Mouse (Mus musculus): ENCODE measurements around the gene Srarp. TPM values are rescaled to one million over a fixed set of nuclear protein-coding genes. Genes with fewer than 3 reads are reported as not detected.

The Srarp gene
- polyA plus RNA-seq (2016; fragmentation: Nextera tagmentation; extraction: Ambion mirVana) = not detected in 2 replicates

GRCm38 (mm10) chr4:141435974-141436373 is at the start of gene Srarp:
Gene Srarp, minus strand, starts transcription at chr4:141436105.
- Histone ChIP-seq H3K4me2 (no peak within 1 kb of the TSS), H3K9ac (no peak within 1 kb of the TSS), H3K27me3 (replicated peaks) (no peaks in the 10 kb centered on the region), H3K4me1 (replicated peaks) (no peaks in the 10 kb centered on the region), H3K27ac (ENCODE audit: poor library complexity, severe bottlenecking) (no peak within 1 kb of the TSS), H3K36me3 (no peaks in the 10 kb centered on the region), H3K9me3 (replicated peaks) (no peaks in the 10 kb centered on the region), H3K4me3 (no peak within 1 kb of the TSS)
- ATAC-seq (ENCODE audit: insufficient number of reproducible peaks, low FRiP score) = no peak
- 89% methylated on average over 1 of the region's 1 CpGs for WGBS

GRCm38 (mm10) chr4:141484071-141484470 is 48.2 kb upstream of the Srarp start:
- no peak overlapping the region for H3K27ac ChIP-seq (ENCODE audit: poor library complexity, severe bottlenecking)
- H3K9ac ChIP-seq = no peak overlapping the region
- no peaks in the 10 kb centered on the region for H3K27me3 ChIP-seq (replicated peaks)
- H3K9me3 ChIP-seq (replicated peaks) = no peaks in the 10 kb centered on the region
- ATAC-seq (ENCODE audit: insufficient number of reproducible peaks, low FRiP score) = no peak
- no peak overlapping the region for H3K4me3 ChIP-seq
- 67% methylated on average over 11 of the region's 11 CpGs for WGBS
- peaks cover 92% of the 10 kb centered on the region for H3K36me3 ChIP-seq
- H3K4me1 ChIP-seq (replicated peaks) = 0 out of 2 replicates have a peak, but pooled peaks cover 3% of the 10 kb centered on the region
- H3K4me2 ChIP-seq = no peak overlapping the region

GRCm38 (mm10) chr4:141479411-141479810 is 43.5 kb upstream of the Srarp start:
- 90% methylated on average over 8 of the region's 8 CpGs for WGBS
- no peak overlapping the region for H3K27ac ChIP-seq (ENCODE audit: poor library complexity, severe bottlenecking)
- no peak overlapping the region for H3K9ac ChIP-seq
- no peak overlapping the region for H3K4me2 ChIP-seq
- 0 out of 2 replicates have a peak, but pooled peaks cover 3% of the 10 kb centered on the region for H3K4me1 ChIP-seq (replicated peaks)
- H3K9me3 ChIP-seq (replicated peaks) = peaks cover 5% of the 10 kb centered on the region; the same call in 1 of the 2 replicates
- H3K36me3 ChIP-seq = peaks cover 95% of the 10 kb centered on the region
- no peaks in the 10 kb centered on the region for H3K27me3 ChIP-seq (replicated peaks)
- no peak for ATAC-seq (ENCODE audit: insufficient number of reproducible peaks, low FRiP score)
- no peak overlapping the region for H3K4me3 ChIP-seq

- WGBS = 93% methylated on average over 32 of the region's 32 CpGs
- H3K4me1 ChIP-seq (replicated peaks) = no peaks in the 10 kb centered on the region
- H3K4me2 ChIP-seq = no peak overlapping the region
- H3K27me3 ChIP-seq (replicated peaks) = no peaks in the 10 kb centered on the region
- no peak for ATAC-seq (ENCODE audit: insufficient number of reproducible peaks, low FRiP score)
- peaks cover 95% of the 10 kb centered on the region for H3K36me3 ChIP-seq
- no peak overlapping the region for H3K9ac ChIP-seq
- peaks cover 5% of the 10 kb centered on the region; the same call in 1 of the 2 replicates for H3K9me3 ChIP-seq (replicated peaks)
- no peak overlapping the region for H3K27ac ChIP-seq (ENCODE audit: poor library complexity, severe bottlenecking)
- H3K4me3 ChIP-seq = no peak overlapping the region
These were observed 42.9 kb upstream of the Srarp start for GRCm38 (mm10) chr4:141478794-141479193.

GRCm38 (mm10) chr4:141478225-141478624 is 42.3 kb upstream of the Srarp start:
- Histone ChIP-seq H3K36me3 (peaks cover 97% of the 10 kb centered on the region), H3K9ac (no peak overlapping the region), H3K27ac (ENCODE audit: poor library complexity, severe bottlenecking) (no peak overlapping the region), H3K4me3 (no peak overlapping the region), H3K9me3 (replicated peaks) (peaks cover 5% of the 10 kb centered on the region; the same call in 1 of the 2 replicates), H3K4me1 (replicated peaks) (no peaks in the 10 kb centered on the region), H3K4me2 (no peak overlapping the region), H3K27me3 (replicated peaks) (no peaks in the 10 kb centered on the region)
- no peak for ATAC-seq (ENCODE audit: insufficient number of reproducible peaks, low FRiP score)
- 92% methylated on average over 23 of the region's 23 CpGs for WGBS

- Histone ChIP-seq H3K27me3 (replicated peaks) (no peaks in the 10 kb centered on the region), H3K9ac (no peak overlapping the region), H3K4me1 (replicated peaks) (no peaks in the 10 kb centered on the region), H3K27ac (ENCODE audit: poor library complexity, severe bottlenecking) (no peak overlapping the region), H3K4me3 (no peak overlapping the region), H3K36me3 (peaks cover 97% of the 10 kb centered on the region), H3K9me3 (replicated peaks) (peaks cover 5% of the 10 kb centered on the region; the same call in 1 of the 2 replicates), H3K4me2 (no peak overlapping the region)
- 89% methylated on average over 16 of the region's 16 CpGs for WGBS
- no peak for ATAC-seq (ENCODE audit: insufficient number of reproducible peaks, low FRiP score)
These were observed 41.8 kb upstream of the Srarp start for GRCm38 (mm10) chr4:141477681-141478102.

GRCm38 (mm10) chr4:141474431-141474830 is 38.5 kb upstream of the Srarp start:
- 90% methylated on average over 19 of the region's 19 CpGs for WGBS
- H3K4me1 ChIP-seq (replicated peaks) = no peaks in the 10 kb centered on the region
- H3K9me3 ChIP-seq (replicated peaks) = peaks cover 11% of the 10 kb centered on the region; the same call in 1 of the 2 replicates
- no peak overlapping the region for H3K4me2 ChIP-seq
- H3K9ac ChIP-seq = no peak overlapping the region
- H3K4me3 ChIP-seq = no peak overlapping the region
- no peaks in the 10 kb centered on the region for H3K27me3 ChIP-seq (replicated peaks)
- ATAC-seq (ENCODE audit: insufficient number of reproducible peaks, low FRiP score) = no peak
- no peak overlapping the region for H3K27ac ChIP-seq (ENCODE audit: poor library complexity, severe bottlenecking)
- peaks cover 100% of the 10 kb centered on the region for H3K36me3 ChIP-seq

GRCm38 (mm10) chr4:141472641-141473321 is 36.9 kb upstream of the Srarp start:
- Histone ChIP-seq H3K4me1 (replicated peaks) (no peaks in the 10 kb centered on the region), H3K27me3 (replicated peaks) (no peaks in the 10 kb centered on the region), H3K9me3 (replicated peaks) (0 out of 2 replicates have a peak, but pooled peaks cover 6% of the 10 kb centered on the region), H3K4me2 (no peak overlapping the region), H3K36me3 (peaks cover 98% of the 10 kb centered on the region), H3K4me3 (no peak overlapping the region), H3K9ac (no peak overlapping the region), H3K27ac (ENCODE audit: poor library complexity, severe bottlenecking) (no peak overlapping the region)
- ATAC-seq (ENCODE audit: insufficient number of reproducible peaks, low FRiP score) = no peak
- WGBS = 89% methylated on average over 32 of the region's 32 CpGs

GRCm38 (mm10) chr4:141471491-141471890 is 35.6 kb upstream of the Srarp start:
- peaks cover 98% of the 10 kb centered on the region for H3K36me3 ChIP-seq
- 0 out of 2 replicates have a peak, but pooled peaks cover 6% of the 10 kb centered on the region for H3K9me3 ChIP-seq (replicated peaks)
- no peak for ATAC-seq (ENCODE audit: insufficient number of reproducible peaks, low FRiP score)
- H3K27ac ChIP-seq (ENCODE audit: poor library complexity, severe bottlenecking) = no peak overlapping the region
- H3K4me1 ChIP-seq (replicated peaks) = no peaks in the 10 kb centered on the region
- H3K27me3 ChIP-seq (replicated peaks) = no peaks in the 10 kb centered on the region
- WGBS = 98% methylated on average over 16 of the region's 16 CpGs
- no peak overlapping the region for H3K4me2 ChIP-seq
- no peak overlapping the region for H3K9ac ChIP-seq
- H3K4me3 ChIP-seq = no peak overlapping the region

- ATAC-seq (ENCODE audit: insufficient number of reproducible peaks, low FRiP score) = no peak
- no peaks in the 10 kb centered on the region for H3K4me1 ChIP-seq (replicated peaks)
- H3K4me3 ChIP-seq = no peak overlapping the region
- no peak overlapping the region for H3K4me2 ChIP-seq
- H3K27ac ChIP-seq (ENCODE audit: poor library complexity, severe bottlenecking) = no peak overlapping the region
- H3K36me3 ChIP-seq = peaks cover 98% of the 10 kb centered on the region
- H3K27me3 ChIP-seq (replicated peaks) = no peaks in the 10 kb centered on the region
- 0 out of 2 replicates have a peak, but pooled peaks cover 6% of the 10 kb centered on the region for H3K9me3 ChIP-seq (replicated peaks)
- WGBS = 93% methylated on average over 9 of the region's 9 CpGs
- H3K9ac ChIP-seq = no peak overlapping the region
These were observed 33.4 kb upstream of the Srarp start for GRCm38 (mm10) chr4:141469343-141469742.

GRCm38 (mm10) chr4:141468576-141468975 is 32.7 kb upstream of the Srarp start:
- no peaks in the 10 kb centered on the region for H3K27me3 ChIP-seq (replicated peaks)
- H3K9ac ChIP-seq = no peak overlapping the region
- peaks cover 98% of the 10 kb centered on the region for H3K36me3 ChIP-seq
- no peak for ATAC-seq (ENCODE audit: insufficient number of reproducible peaks, low FRiP score)
- no peaks in the 10 kb centered on the region for H3K4me1 ChIP-seq (replicated peaks)
- H3K4me3 ChIP-seq = no peak overlapping the region
- H3K27ac ChIP-seq (ENCODE audit: poor library complexity, severe bottlenecking) = no peak overlapping the region
- 67% methylated on average over 10 of the region's 10 CpGs for WGBS
- H3K4me2 ChIP-seq = no peak overlapping the region
- H3K9me3 ChIP-seq (replicated peaks) = 0 out of 2 replicates have a peak, but pooled peaks cover 6% of the 10 kb centered on the region
